Comparison of ENCODE assay signal across 15 mouse cellular contexts in genomic region chr9:22576426-22577139, GRCm38 (mm10).
"Had no signal": no experiment of that assay in that cellular context is flagged by ENCODE, and none has a peak within 500 bp of the region (broad histone marks: within the 10 kb centered on the region; RNA-seq: fewer than 3 reads in every experiment).

No protein-coding gene starts in this region.

- H3K36me3 ChIP-seq: intestine, embryonic 15.5 days; liver, embryonic 13.5 days; midbrain, embryonic 12.5 days; midbrain, embryonic 15.5 days; neural tube, embryonic 12.5 days; neural tube, embryonic 15.5 days had no signal

- H3K9me3 ChIP-seq: intestine, embryonic 15.5 days; liver, embryonic 13.5 days; midbrain, embryonic 12.5 days; midbrain, embryonic 15.5 days; neural tube, embryonic 12.5 days; neural tube, embryonic 15.5 days had no signal

- DNase-seq: kidney, adult 11 months; kidney, postnatal 14 days; layer of hippocampus, adult 9-11 months; liver, embryonic 13.5 days; retina, postnatal 1 day; right cerebral cortex, postnatal 25 days; thymus, adult 18-20 months; thymus, postnatal 36 days had no signal

- H3K27ac ChIP-seq: intestine, embryonic 15.5 days; layer of hippocampus, adult 2 months; liver, embryonic 13.5 days; macrophage; midbrain, embryonic 12.5 days; midbrain, embryonic 15.5 days; neural tube, embryonic 12.5 days; neural tube, embryonic 15.5 days had no signal

- ATAC-seq: intestine, embryonic 15.5 days; midbrain, embryonic 15.5 days had no signal

- H3K4me1 ChIP-seq: intestine, embryonic 15.5 days; liver, embryonic 13.5 days; midbrain, embryonic 12.5 days; midbrain, embryonic 15.5 days; neural tube, embryonic 12.5 days; neural tube, embryonic 15.5 days had no signal

- H3K27me3 ChIP-seq: intestine, embryonic 15.5 days; liver, embryonic 13.5 days; midbrain, embryonic 12.5 days; midbrain, embryonic 15.5 days; neural tube, embryonic 12.5 days; neural tube, embryonic 15.5 days had no signal

- H3K4me3 ChIP-seq: intestine, embryonic 15.5 days; layer of hippocampus, adult 2 months; liver, embryonic 13.5 days; midbrain, embryonic 12.5 days; midbrain, embryonic 15.5 days; neural tube, embryonic 12.5 days; neural tube, embryonic 15.5 days had no signal

- H3K9ac ChIP-seq: intestine, embryonic 15.5 days; liver, embryonic 13.5 days; midbrain, embryonic 12.5 days; midbrain, embryonic 15.5 days; neural tube, embryonic 12.5 days; neural tube, embryonic 15.5 days had no signal

- H3K4me2 ChIP-seq: intestine, embryonic 15.5 days; liver, embryonic 13.5 days; midbrain, embryonic 12.5 days; midbrain, embryonic 15.5 days; neural tube, embryonic 12.5 days; neural tube, embryonic 15.5 days had no signal
